Mouse (Mus musculus) c-Kit-positive CD71-positive TER-119-negative erythroid progenitor cells, embryonic 14.5 days (primary cell): ENCODE measurements around the gene Gm21976.

Source experiments
- DNase-seq: peaks from one replicate; pipeline ENCODE4 v3.0.0-alpha.2; 2013; ENCODE audit warnings: low read depth

Gene Gm21976

GRCm38 (mm10) chr13:98354871-98355558, 75.3 kb downstream of the Gm21976 start:
- DNase-seq: no peak

GRCm38 (mm10) chr13:98355559-98356111, 75.9 kb downstream of the Gm21976 start:
- DNase-seq: no peak

- DNase-seq: no peak
Measured at GRCm38 (mm10) chr13:98356176-98356972, 76.7 kb downstream of the Gm21976 start.
